25 mouse cellular contexts compared by ENCODE assay signal in genomic region chr7:75102536-75103332, GRCm38 (mm10).
DNase-seq lines count a peak whose midpoint lies in the region; ATAC-seq lines count a peak whose summit lies in the region.
"Had no signal": no experiment of that assay in that cellular context is flagged by ENCODE, and none has a peak within 500 bp of the region (broad histone marks: within the 10 kb centered on the region; RNA-seq: fewer than 3 reads in every experiment).

No protein-coding gene starts in this region.

- no peaks in the 10 kb centered on the region for H3K27me3 ChIP-seq in hindbrain, embryonic 12.5 days
- H3K27me3 ChIP-seq in hindbrain, embryonic 14.5 days (ENCODE audit: control insufficient read depth, insufficient read depth, low read length): no peaks in the 10 kb centered on the region
- H3K27me3 ChIP-seq in midbrain, embryonic 12.5 days: no peaks in the 10 kb centered on the region
- H3K27me3 ChIP-seq in midbrain, embryonic 10.5 days (ENCODE audit: low read depth, poor library complexity, severe bottlenecking): no peaks in the 10 kb centered on the region
- no peaks in the 10 kb centered on the region for H3K27me3 ChIP-seq in midbrain, embryonic 13.5 days
- H3K27me3 ChIP-seq in neural tube, embryonic 14.5 days (ENCODE audit: control insufficient read depth, insufficient read depth, low read length): no peaks in the 10 kb centered on the region
- H3K27me3 ChIP-seq in embryonic facial prominence, embryonic 10.5 days (replicated peaks; ENCODE audit: low read depth, poor library complexity, severe bottlenecking): no peaks in the 10 kb centered on the region
- H3K27me3 ChIP-seq: embryonic facial prominence, embryonic 15.5 days; limb, embryonic 15.5 days; Patski had no signal

- 82% methylated on average over 17 of the region's 17 CpGs for WGBS in hindbrain, embryonic 12.5 days
- WGBS in hindbrain, embryonic 14.5 days: 76% methylated on average over 17 of the region's 17 CpGs
- 85% methylated on average over 17 of the region's 17 CpGs for WGBS in midbrain, embryonic 12.5 days
- WGBS in midbrain, embryonic 10.5 days: 89% methylated on average over 17 of the region's 17 CpGs
- 81% methylated on average over 17 of the region's 17 CpGs for WGBS in midbrain, embryonic 13.5 days
- whole genome bisulfite sequencing in neural tube, embryonic 14.5 days: 77% methylated on average over 17 of the region's 17 CpGs
- WGBS in embryonic facial prominence, embryonic 10.5 days: 85% methylated on average over 17 of the region's 17 CpGs

- no peak overlapping the region for H3K4me2 ChIP-seq in hindbrain, embryonic 12.5 days (replicated peaks)
- H3K4me2 ChIP-seq in hindbrain, embryonic 14.5 days (replicated peaks): no peak overlapping the region
- H3K4me2 ChIP-seq in midbrain, embryonic 12.5 days (replicated peaks): no peak overlapping the region
- no peak overlapping the region for H3K4me2 ChIP-seq in midbrain, embryonic 13.5 days (replicated peaks)
- H3K4me2 ChIP-seq in neural tube, embryonic 14.5 days (ENCODE audit: low read depth, low read length): no peak overlapping the region
- H3K4me2 ChIP-seq: embryonic facial prominence, embryonic 15.5 days; limb, embryonic 15.5 days; lung, embryonic 14.5 days had no signal

- no peaks in the 10 kb centered on the region for H3K9me3 ChIP-seq in hindbrain, embryonic 12.5 days (replicated peaks)
- H3K9me3 ChIP-seq in hindbrain, embryonic 14.5 days (ENCODE audit: control insufficient read depth, low read length): no peaks in the 10 kb centered on the region
- H3K9me3 ChIP-seq in midbrain, embryonic 12.5 days: no peaks in the 10 kb centered on the region
- no peaks in the 10 kb centered on the region for H3K9me3 ChIP-seq in midbrain, embryonic 10.5 days (replicated peaks)
- no peaks in the 10 kb centered on the region for H3K9me3 ChIP-seq in midbrain, embryonic 13.5 days
- no peaks in the 10 kb centered on the region for H3K9me3 ChIP-seq in neural tube, embryonic 14.5 days (ENCODE audit: control insufficient read depth, low read length)
- no peaks in the 10 kb centered on the region for H3K9me3 ChIP-seq in embryonic facial prominence, embryonic 10.5 days
- H3K9me3 ChIP-seq: embryonic facial prominence, embryonic 15.5 days; limb, embryonic 15.5 days had no signal

- peaks cover 8% of the 10 kb centered on the region; the same call in 1 of the 2 replicates for H3K4me1 ChIP-seq in hindbrain, embryonic 12.5 days
- H3K4me1 ChIP-seq in hindbrain, embryonic 14.5 days (replicated peaks; ENCODE audit: control insufficient read depth, insufficient read depth, low read length): no peaks in the 10 kb centered on the region
- H3K4me1 ChIP-seq in midbrain, embryonic 12.5 days: peaks cover 3% of the 10 kb centered on the region; the same call in 1 of the 2 replicates
- H3K4me1 ChIP-seq in midbrain, embryonic 10.5 days: no peaks in the 10 kb centered on the region
- H3K4me1 ChIP-seq in midbrain, embryonic 13.5 days (replicated peaks): peaks cover 6% of the 10 kb centered on the region; the same call in 1 of the 2 replicates
- H3K4me1 ChIP-seq in neural tube, embryonic 14.5 days (ENCODE audit: control insufficient read depth, insufficient read depth, low read length): no peaks in the 10 kb centered on the region
- H3K4me1 ChIP-seq in embryonic facial prominence, embryonic 10.5 days: no peaks in the 10 kb centered on the region
- H3K4me1 ChIP-seq: embryonic facial prominence, embryonic 15.5 days; limb, embryonic 15.5 days had no signal

- no peaks in the 10 kb centered on the region for H3K36me3 ChIP-seq in hindbrain, embryonic 12.5 days
- H3K36me3 ChIP-seq in hindbrain, embryonic 14.5 days (replicated peaks; ENCODE audit: control insufficient read depth, insufficient read depth): no peaks in the 10 kb centered on the region
- H3K36me3 ChIP-seq in midbrain, embryonic 12.5 days: no peaks in the 10 kb centered on the region
- no peaks in the 10 kb centered on the region for H3K36me3 ChIP-seq in midbrain, embryonic 10.5 days
- no peaks in the 10 kb centered on the region for H3K36me3 ChIP-seq in midbrain, embryonic 13.5 days
- no peaks in the 10 kb centered on the region for H3K36me3 ChIP-seq in neural tube, embryonic 14.5 days (ENCODE audit: control insufficient read depth, insufficient read depth, low read length)
- no peaks in the 10 kb centered on the region for H3K36me3 ChIP-seq in embryonic facial prominence, embryonic 10.5 days (replicated peaks)
- H3K36me3 ChIP-seq: embryonic facial prominence, embryonic 15.5 days; G1E; limb, embryonic 15.5 days had no signal

- no peak overlapping the region for H3K27ac ChIP-seq in hindbrain, embryonic 12.5 days
- H3K27ac ChIP-seq in hindbrain, embryonic 14.5 days: no peak overlapping the region
- H3K27ac ChIP-seq in midbrain, embryonic 12.5 days (replicated peaks): 0 out of 2 replicates have a peak overlapping the region, but pooled peaks have one; percentile 25
- H3K27ac ChIP-seq in midbrain, embryonic 10.5 days (replicated peaks): no peak overlapping the region
- H3K27ac ChIP-seq in midbrain, embryonic 13.5 days: no peak overlapping the region
- H3K27ac ChIP-seq in neural tube, embryonic 14.5 days (ENCODE audit: low read depth, low read length): no peak overlapping the region
- H3K27ac ChIP-seq in embryonic facial prominence, embryonic 10.5 days (replicated peaks): no peak overlapping the region
- H3K27ac ChIP-seq: embryonic facial prominence, embryonic 15.5 days; gastrocnemius, adult 2 months; left cerebral cortex, adult 2 months; limb, embryonic 15.5 days; liver, embryonic 14.5 days had no signal

- no peak overlapping the region for H3K4me3 ChIP-seq in hindbrain, embryonic 12.5 days
- H3K4me3 ChIP-seq in hindbrain, embryonic 14.5 days (replicated peaks; ENCODE audit: low read length): no peak overlapping the region
- H3K4me3 ChIP-seq in midbrain, embryonic 12.5 days: no peak overlapping the region
- H3K4me3 ChIP-seq in midbrain, embryonic 10.5 days: no peak overlapping the region
- no peak overlapping the region for H3K4me3 ChIP-seq in midbrain, embryonic 13.5 days (replicated peaks)
- H3K4me3 ChIP-seq in neural tube, embryonic 14.5 days (ENCODE audit: low read depth, low read length): no peak overlapping the region
- no peak overlapping the region for H3K4me3 ChIP-seq in embryonic facial prominence, embryonic 10.5 days
- H3K4me3 ChIP-seq: embryonic facial prominence, embryonic 15.5 days; gastrocnemius, adult 2 months; left cerebral cortex, adult 2 months; limb, embryonic 15.5 days had no signal

- DNase-seq in hindbrain, embryonic 14.5 days (ENCODE audit: low spot score): no peak
- DNase-seq in midbrain, embryonic 10.5 days (ENCODE audit: low spot score): no peak
- no peak for DNase-seq in embryonic facial prominence, embryonic 10.5 days (ENCODE audit: low spot score)
- DNase-seq: adrenal gland, postnatal 36 days; B cell, adult 2 months; cerebellum, adult 18-20 months; cerebellum, postnatal 36 days; gastrocnemius, adult 2 months; kidney, adult 18-20 months; kidney, postnatal 10 days; left cerebral cortex, postnatal 4 days; lung, embryonic 14.5 days; right cerebral cortex, postnatal 25 days; spleen, adult 18-20 months had no signal

- peak; percentile 43; the same call in 1 of the 2 replicates for ATAC-seq in hindbrain, embryonic 12.5 days (ENCODE audit: low FRiP score)
- no peak for ATAC-seq in hindbrain, embryonic 14.5 days (ENCODE audit: low FRiP score)
- 0 out of 2 replicates have a peak, but pooled peaks have one; percentile 16 for ATAC-seq in midbrain, embryonic 12.5 days (ENCODE audit: low FRiP score, low read depth)
- peak; percentile 69 for ATAC-seq in midbrain, embryonic 13.5 days
- ATAC-seq in neural tube, embryonic 14.5 days (ENCODE audit: low read depth): 0 out of 2 replicates have a peak, but pooled peaks have one; percentile 31
- ATAC-seq: inflammation-experienced regulatory T-cells, adult 6 months; Patski had no signal

- H3K9ac ChIP-seq in hindbrain, embryonic 12.5 days: no peak overlapping the region
- H3K9ac ChIP-seq in hindbrain, embryonic 14.5 days: no peak overlapping the region
- H3K9ac ChIP-seq in midbrain, embryonic 12.5 days (replicated peaks): no peak overlapping the region
- H3K9ac ChIP-seq in midbrain, embryonic 13.5 days (replicated peaks): no peak overlapping the region
- H3K9ac ChIP-seq in neural tube, embryonic 14.5 days (replicated peaks; ENCODE audit: low read depth, low read length): no peak overlapping the region
- H3K9ac ChIP-seq: embryonic facial prominence, embryonic 15.5 days; limb, embryonic 15.5 days; liver, embryonic 14.5 days; lung, embryonic 14.5 days had no signal
